Mouse (Mus musculus): ENCODE results near the gene Tmem106a.
A peak's percentile ranks its signal among the peaks of the same experiment; 100 is the strongest.
"Not testable (repeated sequence)": the region's sequence is repeated elsewhere in the genome, so short reads cannot be mapped to it uniquely, and the experiment has no call there.

Gene Tmem106a

DNA sequence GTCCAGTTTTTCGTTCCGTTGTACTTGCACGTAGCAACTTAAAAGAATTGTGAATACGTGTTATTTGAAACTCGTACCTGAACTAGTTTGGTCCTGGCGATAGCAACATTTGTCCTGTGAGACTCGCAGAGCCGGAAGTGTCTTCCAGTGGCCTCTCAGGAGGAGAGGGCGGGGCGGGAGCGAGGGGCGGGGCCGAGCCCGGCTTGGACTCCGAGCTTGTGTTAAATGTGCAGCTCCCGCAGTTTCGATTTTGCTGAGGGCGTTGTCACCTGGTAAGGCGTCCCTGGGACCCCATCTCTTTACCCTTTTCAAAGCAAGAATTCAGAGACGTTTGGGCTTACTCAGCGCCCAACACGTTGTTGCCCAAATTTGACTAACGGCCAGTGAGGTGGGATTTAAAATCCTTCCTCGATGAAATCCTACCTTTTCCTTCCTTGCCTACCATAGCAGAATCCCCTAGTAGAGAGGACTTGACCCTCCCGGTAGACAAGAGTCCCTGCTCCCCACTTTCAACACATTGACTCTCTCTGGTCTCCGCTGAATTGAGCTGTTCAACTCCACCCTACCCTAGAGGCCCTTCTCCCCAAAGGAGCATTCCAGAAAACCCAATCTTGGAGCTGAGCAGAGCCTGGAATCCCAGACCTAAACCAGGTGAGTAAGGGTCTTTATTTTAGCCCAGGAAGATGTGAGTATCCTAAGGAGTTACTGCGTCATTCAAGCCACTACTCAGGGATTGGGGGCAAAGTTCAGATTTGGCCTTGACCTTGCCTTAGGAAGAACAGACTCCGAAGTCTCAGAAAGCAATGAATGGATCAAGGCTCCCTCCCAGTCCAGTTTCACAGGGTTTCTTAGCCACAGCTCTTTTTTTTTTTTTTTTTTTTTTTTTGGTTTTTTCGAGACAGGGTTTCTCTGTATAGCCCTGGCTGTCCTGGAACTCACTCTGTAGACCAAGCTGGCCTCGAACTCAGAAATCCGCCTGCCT is at the start of gene Tmem106a:
Gene Tmem106a (plus strand): TSS at position 189 of the 982 bp plus-strand sequence.
- DNase-seq (ENCODE audit: low spot score in 2 of 2): no peak

DNA sequence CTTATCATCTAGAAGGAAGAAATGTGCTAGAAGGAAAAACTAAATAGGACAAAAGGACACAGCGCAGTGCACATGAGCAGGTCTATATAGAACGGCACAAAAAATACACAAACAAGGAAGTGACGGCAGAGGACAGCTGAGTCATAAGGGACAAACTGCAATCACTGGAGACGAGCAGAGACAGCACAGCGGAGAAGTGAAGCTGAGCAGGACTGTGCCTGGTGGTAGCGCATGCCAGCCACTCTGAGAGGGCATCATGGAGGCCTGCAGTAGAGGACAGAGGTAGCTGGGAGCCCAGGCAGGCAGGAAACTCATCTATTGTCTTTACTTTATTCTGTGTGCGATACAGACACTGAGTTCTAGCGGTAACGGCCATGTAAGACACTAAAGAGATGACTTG is 38.5 kb upstream of the Tmem106a start:
- DNase-seq (ENCODE audit: low spot score in 2 of 2): peak in 1 of 2 experiments; percentile 6

DNA sequence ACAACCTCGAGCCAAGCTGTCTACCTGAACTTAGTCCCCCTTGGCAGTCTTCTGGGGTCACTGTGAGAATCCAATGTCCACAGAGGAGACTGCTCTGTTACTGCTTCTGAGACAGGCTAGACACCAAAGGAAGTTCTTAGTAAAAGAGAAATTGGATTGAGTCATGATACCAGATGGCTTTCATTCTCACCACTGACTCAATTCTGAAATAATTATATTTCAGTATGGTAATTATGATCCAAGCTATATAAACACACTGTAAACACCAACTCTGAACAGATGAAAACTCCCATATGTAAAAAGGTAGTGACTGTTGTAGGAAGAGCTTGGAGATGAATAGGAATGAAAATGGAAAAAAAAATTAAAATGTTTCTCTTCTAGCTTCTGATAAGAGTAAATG is 37.9 kb upstream of the Tmem106a start:
- DNase-seq (ENCODE audit: low spot score in 2 of 2): no peak

DNA sequence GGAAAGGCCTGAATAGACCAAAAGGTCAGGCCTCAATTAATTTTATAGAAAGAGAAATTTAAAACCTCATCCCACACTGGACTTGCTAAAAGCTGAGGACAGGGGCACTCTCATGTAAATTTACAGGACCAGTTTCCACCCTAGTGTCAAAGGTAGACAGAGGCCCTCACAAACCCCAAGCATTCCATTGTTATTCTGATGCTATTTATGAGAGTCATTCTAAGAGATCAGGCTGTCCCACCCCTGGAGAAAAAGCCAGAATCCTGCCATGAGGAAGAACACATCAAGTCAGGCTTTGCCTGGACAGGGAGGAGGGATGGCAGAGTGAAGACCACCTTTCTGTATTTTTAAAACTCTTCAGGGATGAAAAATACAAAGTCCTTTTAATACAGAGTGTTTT is 33.5 kb upstream of the Tmem106a start:
- DNase-seq (ENCODE audit: low spot score in 2 of 2): no peak

DNA sequence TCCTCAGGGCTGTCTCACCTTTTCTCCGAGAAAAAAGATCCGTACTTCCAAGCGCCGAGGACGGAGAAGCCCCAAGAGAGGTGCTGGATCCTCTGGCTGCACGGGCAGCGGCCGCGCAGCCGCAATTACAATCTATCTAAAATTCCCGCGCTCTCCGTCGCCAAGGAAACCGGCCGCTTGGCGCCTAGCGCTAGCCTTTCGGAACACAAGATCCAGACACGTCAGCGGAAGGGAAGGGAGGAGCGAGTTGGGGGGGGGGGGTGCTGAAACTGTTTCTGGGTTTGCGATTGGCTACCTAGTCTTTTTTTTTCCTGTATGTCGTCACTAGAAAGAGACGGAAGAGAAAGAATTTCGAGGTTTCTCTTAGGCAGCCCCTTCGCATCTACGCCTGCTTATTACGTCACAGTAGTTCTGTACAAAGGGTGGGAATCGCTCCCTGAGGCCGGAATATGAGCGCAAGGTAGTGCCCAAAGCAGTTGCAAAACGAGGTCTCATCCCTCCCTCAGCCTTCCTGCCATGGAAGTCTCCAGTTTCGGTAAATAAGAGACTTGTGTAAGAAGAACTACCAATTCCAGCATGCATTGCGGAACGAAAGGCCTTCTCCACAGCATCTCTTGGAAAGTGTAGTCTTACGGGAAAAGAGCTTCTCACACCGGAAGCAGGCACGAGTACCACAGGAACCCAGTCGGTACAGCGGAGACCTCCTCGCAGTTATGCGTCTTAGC is 30.1 kb upstream of the Tmem106a start, which contains the start of the genes Brca1 and Nbr1:
Gene Brca1 (minus strand): TSS at position 205 of the 725 bp plus-strand sequence.
Gene Nbr1 (plus strand): TSS at position 399 of the 725 bp plus-strand sequence.
- peak; percentile 90 to 98 for DNase-seq (ENCODE audit: low spot score in 2 of 2)

DNA sequence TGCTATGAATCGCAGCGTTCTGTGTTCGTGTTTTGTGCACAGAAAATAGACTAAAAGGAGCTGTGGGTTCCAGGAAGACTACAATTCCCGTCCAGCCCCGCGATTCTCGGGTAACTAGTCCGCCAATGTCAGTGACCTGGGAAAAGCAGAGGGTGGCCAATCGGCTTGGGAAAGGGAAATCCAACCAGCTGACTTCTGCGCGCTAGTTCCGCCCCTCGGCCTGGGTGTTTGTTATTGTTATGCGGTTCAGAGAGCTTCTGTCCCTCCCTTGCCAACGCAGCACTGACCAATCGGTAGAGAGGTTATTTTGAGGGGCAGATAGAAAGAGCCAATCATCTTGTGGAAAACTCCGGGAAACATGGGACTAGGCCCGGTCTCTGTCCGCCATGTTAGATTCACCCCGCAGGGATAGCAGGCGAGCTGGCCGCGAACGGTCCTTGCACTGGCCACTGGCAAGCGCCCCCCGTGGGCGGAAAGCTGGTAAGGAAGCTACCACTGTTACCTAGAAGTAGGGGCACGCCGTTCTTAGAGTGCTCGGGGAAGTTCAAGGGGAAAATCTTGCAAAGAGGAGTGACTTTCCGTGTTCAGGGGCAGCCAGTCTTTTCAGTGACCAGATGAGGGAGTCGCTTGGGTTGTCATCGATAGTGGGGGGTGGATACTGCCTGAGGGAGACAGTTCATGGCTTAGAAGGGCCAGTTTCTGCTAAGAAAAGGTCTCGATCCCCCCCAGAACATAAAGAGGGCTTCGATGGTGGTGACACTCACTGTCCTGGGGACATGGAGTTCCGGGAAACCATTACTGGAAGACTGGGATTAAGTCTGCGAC is 29.4 kb upstream of the Tmem106a start:
- peak; percentile 98 to 100 for DNase-seq (ENCODE audit: low spot score in 2 of 2)

DNA sequence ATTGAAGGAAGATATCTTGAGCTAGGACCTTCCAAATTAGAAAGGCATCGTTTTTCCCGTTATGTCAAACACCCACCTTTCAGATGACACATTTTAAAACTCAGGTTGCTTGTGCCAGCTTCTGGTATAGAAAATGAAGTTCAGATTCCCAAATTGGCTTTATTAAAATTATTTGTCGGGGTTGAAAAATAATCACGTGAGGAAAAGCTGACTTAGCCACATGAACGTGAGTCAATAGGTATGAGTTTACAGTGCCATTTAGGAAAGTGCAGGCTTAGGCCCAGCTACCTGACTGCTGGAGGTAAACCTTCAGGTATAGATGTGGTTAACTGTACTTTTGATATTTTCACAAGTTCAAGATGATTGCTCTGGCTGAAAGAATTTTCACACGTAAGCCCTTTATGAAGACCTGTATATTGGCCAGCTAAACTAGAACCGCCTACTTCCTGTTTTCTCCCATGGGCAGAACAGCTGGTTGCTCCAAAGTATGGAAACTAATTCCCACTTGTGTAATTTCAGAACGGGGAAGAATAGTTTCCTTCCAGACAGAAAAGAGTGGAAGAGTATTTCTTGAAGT is 28.6 kb upstream of the Tmem106a start:
- DNase-seq (ENCODE audit: low spot score in 2 of 2): no peak

DNA sequence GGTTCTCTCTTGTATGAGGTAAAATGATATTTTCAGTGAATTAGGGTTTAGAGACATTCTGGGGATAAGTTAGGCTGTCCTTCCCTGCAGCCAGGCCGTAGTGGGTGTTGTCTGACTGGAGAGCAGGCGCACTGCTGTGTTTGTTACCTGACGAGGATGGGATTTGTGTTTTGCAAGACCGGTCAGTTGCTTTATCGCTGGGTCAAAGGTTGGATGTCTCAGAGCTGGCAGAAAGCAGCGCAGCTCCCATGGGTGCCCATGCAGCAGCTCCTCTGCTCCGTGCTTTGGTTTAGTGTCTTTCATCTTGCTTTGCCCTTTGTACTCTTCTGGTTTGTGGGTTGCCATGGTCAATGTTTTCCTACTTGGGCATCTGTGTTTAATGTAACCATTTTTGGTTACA is 25.5 kb upstream of the Tmem106a start:
- no peak for DNase-seq (ENCODE audit: low spot score in 2 of 2)

DNA sequence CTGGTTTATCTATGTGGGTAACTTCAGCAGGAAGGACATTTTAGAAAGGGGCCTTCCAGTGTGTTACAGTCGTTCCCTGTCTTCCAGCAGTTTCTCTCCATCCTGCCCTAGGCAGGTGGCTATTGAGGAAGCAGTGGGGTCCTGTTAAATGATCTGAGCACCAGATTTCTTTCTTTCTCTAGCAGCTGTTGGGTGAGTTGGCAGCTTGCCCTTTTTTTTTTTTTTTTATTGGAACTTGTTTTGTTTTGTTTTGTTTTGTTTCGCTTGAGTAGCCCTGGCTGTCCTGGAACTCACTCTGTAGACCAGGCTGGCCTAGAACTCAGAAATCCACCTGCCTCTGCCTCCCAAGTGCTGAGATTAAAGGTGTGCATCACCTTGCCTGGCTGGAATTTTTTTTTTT is 25.1 kb upstream of the Tmem106a start:
- no peak for DNase-seq (ENCODE audit: low spot score in 2 of 2)

DNA sequence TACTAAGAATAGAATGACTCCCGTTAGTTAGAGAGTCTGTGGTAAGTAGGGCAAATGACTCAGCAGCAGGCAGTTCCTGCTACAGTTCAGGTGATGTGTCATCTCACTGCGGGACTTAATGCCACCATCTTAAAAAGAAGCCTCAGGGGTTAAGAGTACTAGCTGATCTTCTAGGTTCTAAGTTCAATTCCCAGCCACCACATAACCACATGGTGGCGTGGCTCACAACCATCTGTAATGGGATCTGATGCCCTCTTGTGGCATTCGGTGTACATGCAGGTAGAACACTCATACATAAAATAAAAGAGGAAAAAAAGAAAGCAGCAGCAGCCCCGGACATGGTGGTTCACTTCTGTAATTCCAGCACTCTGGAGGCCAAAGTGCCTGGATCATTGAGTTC is 19.7 kb upstream of the Tmem106a start:
- peak in 1 of 2 experiments; percentile 64 for DNase-seq (ENCODE audit: low spot score in 2 of 2)

DNA sequence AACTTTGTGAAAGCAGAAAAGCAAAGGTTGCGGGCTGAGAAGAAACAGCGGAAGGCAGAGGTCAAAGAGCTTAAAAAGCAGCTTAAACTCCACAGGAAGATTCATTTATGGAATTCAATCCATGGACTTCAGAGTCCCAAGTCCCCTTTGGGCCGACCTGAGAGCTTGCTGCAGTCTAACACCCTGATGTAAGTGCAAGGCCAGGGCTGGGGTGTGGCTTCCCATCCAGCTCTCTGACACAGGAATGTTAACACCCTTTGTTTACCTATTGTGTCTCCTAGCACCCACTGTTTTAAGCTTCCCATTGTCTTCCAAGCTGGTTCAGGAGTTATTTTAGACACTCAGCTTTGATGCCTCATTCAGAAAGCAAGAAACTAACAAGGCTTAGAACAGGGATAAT is 13.6 kb upstream of the Tmem106a start:
- no peak for DNase-seq (ENCODE audit: low spot score in 2 of 2)

DNA sequence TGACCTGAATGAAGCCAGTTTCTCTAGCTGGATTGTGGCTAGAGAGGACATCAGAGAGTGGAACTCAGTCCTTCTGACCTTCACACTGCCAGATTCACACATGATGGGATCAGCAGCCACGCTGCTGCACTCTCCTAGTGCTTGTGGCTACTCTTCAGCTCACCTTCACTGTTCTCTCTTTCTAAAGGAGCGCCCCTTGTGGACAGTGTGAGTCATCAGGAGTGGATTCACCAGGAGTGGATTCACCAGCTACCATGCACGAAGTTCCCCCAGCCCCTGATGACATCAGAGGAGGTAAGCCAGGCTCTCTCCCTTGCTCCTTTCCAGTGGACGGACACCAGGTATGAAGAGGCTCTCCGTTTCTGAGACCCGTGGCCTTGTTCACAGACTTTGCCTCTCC is 5.9 kb upstream of the Tmem106a start:
- DNase-seq (ENCODE audit: low spot score in 2 of 2): no peak

DNA sequence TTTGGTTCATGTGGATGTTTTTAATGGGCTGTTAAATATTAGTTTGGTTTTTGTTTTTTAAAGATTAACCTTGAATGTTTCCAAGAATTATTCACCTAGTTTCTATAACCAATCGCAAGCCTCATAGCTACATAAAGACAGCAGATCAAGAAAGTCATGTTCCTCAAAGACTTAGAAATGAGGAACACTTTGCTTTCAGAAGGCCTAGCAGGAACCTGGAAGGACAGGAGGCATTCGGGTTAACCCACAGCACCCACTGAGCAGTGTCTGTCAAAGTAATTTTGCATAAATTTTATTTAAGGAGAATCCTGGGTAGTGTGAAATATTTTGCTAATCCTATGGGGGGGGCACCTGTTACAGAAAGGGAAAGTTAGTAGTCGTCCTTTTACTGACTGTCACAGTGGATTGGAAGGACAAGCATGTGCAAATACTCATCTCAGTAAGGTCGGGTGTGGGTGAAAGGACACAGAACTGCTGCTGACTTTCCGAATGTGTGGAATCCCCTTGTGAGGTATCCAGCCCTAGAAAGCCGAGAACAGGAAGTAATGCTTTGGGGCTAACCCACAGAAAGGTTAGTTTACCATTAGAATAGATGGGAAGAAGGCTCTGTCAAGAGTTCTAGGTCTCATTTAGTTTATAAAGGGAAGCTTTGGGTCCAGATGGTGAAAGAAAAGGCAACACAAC is 819 bp upstream of the Tmem106a start:
- DNase-seq (ENCODE audit: low spot score in 2 of 2): no peak

DNA sequence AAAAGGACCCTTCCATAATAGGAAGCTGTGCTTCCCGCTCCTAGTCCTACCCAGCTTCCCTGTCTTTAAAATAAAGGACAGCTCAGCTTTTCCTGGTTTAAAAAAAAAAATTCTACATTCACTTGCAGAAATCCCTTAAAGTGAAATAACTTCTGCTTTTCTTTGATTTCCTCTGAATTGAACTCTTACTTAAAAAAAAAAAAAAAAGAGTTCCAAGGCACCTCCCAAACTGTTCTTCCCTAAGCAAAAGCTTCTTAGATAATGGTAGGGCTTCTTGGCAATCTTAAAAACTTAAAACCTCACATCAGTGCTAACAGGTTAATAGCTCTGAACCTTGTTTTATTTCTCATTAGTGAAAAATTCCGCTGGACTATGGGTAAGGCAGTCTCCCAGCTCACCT is 1.2 kb downstream of the Tmem106a start:
- DNase-seq (ENCODE audit: low spot score in 2 of 2): no peak

DNA sequence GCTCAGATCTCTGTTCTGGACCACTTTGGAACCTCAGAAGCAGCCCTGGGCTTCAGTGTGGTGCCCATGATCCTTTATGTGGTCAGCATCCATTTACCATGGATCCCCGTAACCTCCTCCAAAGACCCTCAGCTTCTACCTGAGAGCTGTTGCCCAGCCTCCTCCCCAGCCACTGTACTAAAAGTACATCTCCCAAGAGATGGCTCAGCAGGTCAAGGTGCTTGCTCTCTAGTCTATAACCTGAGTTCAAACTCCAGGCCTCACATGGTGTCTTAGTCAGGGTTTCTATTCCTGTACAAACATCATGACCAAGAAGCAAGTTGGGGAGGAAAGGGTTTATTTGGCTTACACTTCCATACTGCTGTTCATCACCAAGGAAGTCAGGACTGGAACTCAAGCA is 3.0 kb downstream of the Tmem106a start:
- not testable (repeated sequence) for DNase-seq (ENCODE audit: low spot score in 2 of 2)

DNA sequence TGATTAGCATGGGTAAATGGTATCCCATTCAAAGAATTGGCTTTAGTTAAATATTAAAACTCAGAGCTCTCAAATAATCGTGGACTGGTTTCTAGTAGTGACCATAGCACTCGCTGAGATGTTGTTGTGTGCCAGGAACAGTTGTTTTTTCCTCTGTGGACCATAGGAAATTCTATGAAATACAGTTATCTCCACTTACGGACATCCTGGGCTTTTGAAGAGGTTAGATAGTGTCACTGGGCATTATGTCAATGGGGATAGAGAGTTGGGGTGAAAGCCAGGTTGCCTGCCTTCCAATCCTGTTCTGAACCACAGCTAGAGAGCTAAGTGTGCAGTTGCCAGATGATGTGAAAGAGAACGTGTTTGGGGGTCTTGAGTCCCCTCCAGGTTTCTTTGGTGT is 3.8 kb downstream of the Tmem106a start:
- no peak for DNase-seq (ENCODE audit: low spot score in 2 of 2)

DNA sequence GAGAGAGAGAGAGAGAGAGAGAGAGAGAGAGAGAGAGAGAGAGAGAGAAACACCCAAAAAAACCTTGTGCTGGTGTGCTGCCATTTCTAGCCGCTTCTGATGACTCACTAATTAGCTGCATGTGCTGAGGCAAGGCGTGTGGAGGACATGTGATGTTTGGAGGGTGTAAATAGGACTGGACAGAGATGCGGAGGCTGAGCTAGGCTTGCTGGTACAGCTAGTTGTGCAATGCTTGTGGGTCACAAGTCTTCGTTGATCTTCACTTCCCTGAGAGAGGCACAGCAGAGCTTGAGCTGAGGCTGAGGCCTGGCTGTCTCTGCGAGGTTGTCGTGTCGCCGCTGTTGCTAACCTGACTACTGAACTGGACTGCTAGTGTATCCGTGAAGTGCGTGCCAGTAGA is 5.6 kb downstream of the Tmem106a start:
- peak; percentile 61 to 80 for DNase-seq (ENCODE audit: low spot score in 2 of 2)

DNA sequence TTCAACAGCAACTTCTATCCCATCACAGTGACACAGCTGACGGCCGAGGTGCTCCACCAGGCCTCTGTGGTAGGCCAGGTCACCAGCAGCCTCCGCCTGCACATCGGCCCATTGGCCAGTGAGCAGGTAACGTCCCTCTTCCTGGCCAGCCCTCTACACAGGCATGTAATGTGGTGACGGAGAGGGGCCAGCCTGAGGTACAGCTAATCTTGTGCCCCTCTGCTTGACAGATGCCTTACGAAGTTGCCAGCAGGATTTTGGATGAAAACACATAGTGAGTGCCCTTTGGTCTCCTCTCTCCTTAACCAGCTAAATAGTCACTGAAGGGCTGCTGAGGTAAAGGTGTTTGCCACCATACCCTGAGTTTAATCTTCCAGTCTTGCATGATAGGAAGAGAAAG is 6.8 kb downstream of the Tmem106a start:
- no peak for DNase-seq (ENCODE audit: low spot score in 2 of 2)

DNA sequence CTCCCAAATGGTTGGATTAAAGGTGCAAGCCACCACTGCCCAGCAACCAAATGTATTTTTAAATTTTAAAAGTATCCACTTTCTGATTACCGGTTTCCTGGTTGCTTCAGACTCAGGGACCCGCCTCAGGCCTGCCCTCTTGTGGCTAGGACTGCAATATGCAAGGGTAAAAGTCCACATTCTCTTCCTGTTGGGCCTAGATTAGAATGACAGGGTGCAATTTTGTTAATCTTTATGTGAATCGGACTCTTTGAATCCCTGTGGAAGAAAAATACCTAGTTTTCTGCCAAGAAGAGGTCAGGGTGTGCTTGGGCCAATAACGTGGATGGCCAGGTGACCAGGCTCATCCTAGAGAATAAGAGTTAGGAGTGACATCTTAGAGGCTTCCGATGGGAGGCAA is 7.4 kb downstream of the Tmem106a start:
- peak; percentile 13 to 57 for DNase-seq (ENCODE audit: low spot score in 2 of 2)

DNA sequence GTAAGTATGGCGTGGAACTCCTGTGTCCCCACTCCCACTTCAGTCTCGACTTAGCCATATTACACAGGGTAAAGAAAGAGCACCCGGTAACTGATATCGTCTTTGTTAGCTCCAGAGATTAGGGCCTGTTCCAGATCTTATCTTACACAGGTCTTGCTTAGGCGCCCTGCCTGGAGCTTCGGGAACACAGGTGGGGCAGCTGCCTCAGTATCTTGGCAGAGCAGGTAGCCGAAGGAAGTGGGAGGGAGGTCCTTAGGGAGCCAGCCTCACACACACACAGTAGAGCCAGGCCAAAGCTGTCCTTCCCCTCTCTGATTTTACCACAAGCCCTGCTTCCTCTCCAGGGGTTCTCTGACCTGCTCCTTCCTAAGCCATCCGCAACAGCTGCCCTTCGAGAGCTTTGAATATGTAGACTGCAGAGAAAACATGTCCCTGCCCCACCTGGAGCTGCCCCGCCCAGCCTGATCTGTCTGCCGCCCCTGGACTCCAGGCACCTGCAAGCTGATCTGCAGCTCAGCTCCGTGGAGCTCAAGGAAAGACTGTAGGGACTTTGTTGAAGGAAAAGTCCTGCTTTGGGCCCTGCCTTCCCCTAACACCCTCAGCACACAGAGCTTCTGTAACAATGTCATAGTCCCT is 8.1 kb downstream of the Tmem106a start:
- no peak for DNase-seq (ENCODE audit: low spot score in 2 of 2)
